Mouse (Mus musculus) heart, postnatal 0 days (tissue): ENCODE data around the gene Smco3.

Experiments
- CTCF ChIP-seq: IDR thresholded peaks from 2 replicates; pipeline ENCODE4 v1.5.1; 2016; ENCODE audit warnings: antibody characterized with exemption, control low read depth, low read depth
- EP300 ChIP-seq: IDR thresholded peaks from 2 replicates; pipeline ENCODE4 v1.6.1; 2016; ENCODE audit warnings: antibody characterized with exemption, low read depth

- TF ChIP-seq EP300 = no peak
- TF ChIP-seq CTCF = no peak
Measured at GRCm38 (mm10) chr6:136792884-136793758, 42.1 kb downstream of the Smco3 start.
